Mouse (Mus musculus): Measurements from ENCODE around the gene Dnah8. TPM values are rescaled to one million over a fixed set of nuclear protein-coding genes. Genes with fewer than 3 reads are reported as not detected.
A peak's percentile ranks its signal among the peaks of the same experiment; 100 is the strongest.

Dnah8 gene
- polyA plus RNA-seq, 1 experiment from 2014 or later = 1.5 TPM

GRCm38 (mm10) chr17:30897075-30897474, 272.9 kb downstream of the Dnah8 start:
- Histone ChIP-seq H3K9ac (replicated peaks; ENCODE audit: low read length) (no peak overlapping the region), H3K4me3 (ENCODE audit: low read depth, low read length) (no peak overlapping the region), H3K36me3 (replicated peaks; ENCODE audit: control insufficient read depth, insufficient read depth, low read depth, low read length) (no peaks in the 10 kb centered on the region), H3K4me1 (ENCODE audit: control insufficient read depth, insufficient read depth, low read length) (no peaks in the 10 kb centered on the region), H3K9me3 (replicated peaks; ENCODE audit: control insufficient read depth, low read length) (no peaks in the 10 kb centered on the region), H3K4me2 (ENCODE audit: low read depth, low read length) (no peak overlapping the region), H3K27ac (replicated peaks; ENCODE audit: low read depth, low read length) (no peak overlapping the region), H3K27me3 (ENCODE audit: control insufficient read depth, insufficient read depth, low read length) (peaks cover 11% of the 10 kb centered on the region)
- ATAC-seq (replicated peaks; ENCODE audit: insufficient number of reproducible peaks, low FRiP score, low TSS enrichment, low read depth) (no peak), DNase-seq (ENCODE audit: low spot score) (no peak)
- WGBS = 26% methylated on average over 2 of the region's 2 CpGs

DNA sequence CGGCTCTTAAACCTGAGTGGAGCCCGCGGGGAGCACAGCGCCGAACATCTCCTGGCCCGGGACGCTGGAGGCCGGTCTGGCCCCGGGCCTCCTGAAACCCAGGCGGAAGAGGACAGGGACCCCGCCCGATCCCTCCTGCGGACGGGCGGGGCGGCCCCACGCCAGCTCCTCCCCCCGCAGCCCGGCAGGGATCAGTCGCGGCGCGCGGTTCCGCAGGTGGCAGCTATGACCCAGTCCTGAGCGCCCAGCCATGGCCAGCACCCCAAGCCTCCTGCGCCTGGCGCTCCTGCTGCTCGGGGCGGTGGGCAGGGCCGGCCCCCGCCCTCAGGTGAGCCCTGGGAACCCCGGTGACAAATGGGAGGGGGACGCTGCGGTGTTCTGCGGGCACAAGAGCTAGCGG, 277.5 kb downstream of the Dnah8 start, which contains the start of gene Glp1r:
TSS of gene Glp1r (plus strand) at position 191 of the 400 bp plus-strand sequence.
- DNase-seq (ENCODE audit: low spot score) = peak; percentile 7
- under 1% methylated on average over 34 of the region's 37 CpGs for WGBS
- H3K27ac ChIP-seq (replicated peaks; ENCODE audit: low read depth, low read length) = no peak within 1 kb of the TSS
- peak within 1 kb of the TSS; percentile 41 for H3K9ac ChIP-seq (replicated peaks; ENCODE audit: low read length)
- peak within 1 kb of the TSS; percentile 42 for H3K4me3 ChIP-seq (ENCODE audit: low read depth, low read length)
- H3K27me3 ChIP-seq (ENCODE audit: control insufficient read depth, insufficient read depth, low read length) = peaks cover 17% of the 10 kb centered on the region
- no peaks in the 10 kb centered on the region for H3K9me3 ChIP-seq (replicated peaks; ENCODE audit: control insufficient read depth, low read length)
- no peaks in the 10 kb centered on the region for H3K4me1 ChIP-seq (ENCODE audit: control insufficient read depth, insufficient read depth, low read length)
- H3K4me2 ChIP-seq (ENCODE audit: low read depth, low read length) = peak within 1 kb of the TSS; percentile 93
- no peak for ATAC-seq (replicated peaks; ENCODE audit: insufficient number of reproducible peaks, low FRiP score, low TSS enrichment, low read depth)
- no peaks in the 10 kb centered on the region for H3K36me3 ChIP-seq (replicated peaks; ENCODE audit: control insufficient read depth, insufficient read depth, low read depth, low read length)

GRCm38 (mm10) chr17:30904096-30904495, 279.9 kb downstream of the Dnah8 start:
- WGBS = 72% methylated on average over 2 of the region's 2 CpGs
- H3K27me3 ChIP-seq (ENCODE audit: control insufficient read depth, insufficient read depth, low read length) = peaks cover 17% of the 10 kb centered on the region
- ATAC-seq (replicated peaks; ENCODE audit: insufficient number of reproducible peaks, low FRiP score, low TSS enrichment, low read depth) = no peak

DNA sequence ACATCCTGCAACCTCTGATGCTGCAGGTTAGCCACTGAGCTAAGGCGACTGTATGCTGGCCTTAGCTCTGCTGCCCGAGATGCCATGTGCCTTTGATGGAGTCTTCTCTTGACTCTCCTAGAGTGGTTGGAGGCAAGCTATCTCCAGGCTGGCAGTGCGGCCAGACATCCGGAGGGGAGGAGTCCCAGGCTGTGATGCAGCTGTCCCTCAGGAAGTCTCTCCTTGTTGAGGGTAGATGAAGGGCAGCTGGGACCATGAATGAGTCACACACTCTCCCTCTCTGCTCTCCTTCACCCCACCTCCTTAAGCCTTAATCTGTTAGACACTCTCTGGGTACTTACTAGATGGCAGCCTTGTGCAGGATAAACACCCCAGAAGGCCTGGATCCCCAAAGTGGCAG, 283.4 kb downstream of the Dnah8 start:
- H3K9me3 ChIP-seq (replicated peaks; ENCODE audit: control insufficient read depth, low read length) = no peaks in the 10 kb centered on the region
- no peaks in the 10 kb centered on the region for H3K36me3 ChIP-seq (replicated peaks; ENCODE audit: control insufficient read depth, insufficient read depth, low read depth, low read length)
- no peaks in the 10 kb centered on the region for H3K4me1 ChIP-seq (ENCODE audit: control insufficient read depth, insufficient read depth, low read length)
- DNase-seq (ENCODE audit: low spot score) = no peak
- 75% methylated on average over 4 of the region's 4 CpGs for WGBS
- peaks cover 2% of the 10 kb centered on the region; the same call in 1 of the 2 replicates for H3K27me3 ChIP-seq (ENCODE audit: control insufficient read depth, insufficient read depth, low read length)
- H3K9ac ChIP-seq (replicated peaks; ENCODE audit: low read length) = no peak overlapping the region
- H3K4me3 ChIP-seq (ENCODE audit: low read depth, low read length) = no peak overlapping the region
- no peak overlapping the region for H3K27ac ChIP-seq (replicated peaks; ENCODE audit: low read depth, low read length)
- no peak for ATAC-seq (replicated peaks; ENCODE audit: insufficient number of reproducible peaks, low FRiP score, low TSS enrichment, low read depth)
- H3K4me2 ChIP-seq (ENCODE audit: low read depth, low read length) = no peak overlapping the region

More at GRCm38 (mm10) chr17:30904096-30904495, 279.9 kb downstream of the Dnah8 start:
- Histone ChIP-seq H3K9ac (replicated peaks; ENCODE audit: low read length) (no peak overlapping the region), H3K9me3 (replicated peaks; ENCODE audit: control insufficient read depth, low read length) (no peaks in the 10 kb centered on the region), H3K27ac (replicated peaks; ENCODE audit: low read depth, low read length) (no peak overlapping the region), H3K36me3 (replicated peaks; ENCODE audit: control insufficient read depth, insufficient read depth, low read depth, low read length) (no peaks in the 10 kb centered on the region), H3K4me3 (ENCODE audit: low read depth, low read length) (no peak overlapping the region), H3K4me1 (ENCODE audit: control insufficient read depth, insufficient read depth, low read length) (no peaks in the 10 kb centered on the region), H3K4me2 (ENCODE audit: low read depth, low read length) (no peak overlapping the region)
- no peak for DNase-seq (ENCODE audit: low spot score)

DNA sequence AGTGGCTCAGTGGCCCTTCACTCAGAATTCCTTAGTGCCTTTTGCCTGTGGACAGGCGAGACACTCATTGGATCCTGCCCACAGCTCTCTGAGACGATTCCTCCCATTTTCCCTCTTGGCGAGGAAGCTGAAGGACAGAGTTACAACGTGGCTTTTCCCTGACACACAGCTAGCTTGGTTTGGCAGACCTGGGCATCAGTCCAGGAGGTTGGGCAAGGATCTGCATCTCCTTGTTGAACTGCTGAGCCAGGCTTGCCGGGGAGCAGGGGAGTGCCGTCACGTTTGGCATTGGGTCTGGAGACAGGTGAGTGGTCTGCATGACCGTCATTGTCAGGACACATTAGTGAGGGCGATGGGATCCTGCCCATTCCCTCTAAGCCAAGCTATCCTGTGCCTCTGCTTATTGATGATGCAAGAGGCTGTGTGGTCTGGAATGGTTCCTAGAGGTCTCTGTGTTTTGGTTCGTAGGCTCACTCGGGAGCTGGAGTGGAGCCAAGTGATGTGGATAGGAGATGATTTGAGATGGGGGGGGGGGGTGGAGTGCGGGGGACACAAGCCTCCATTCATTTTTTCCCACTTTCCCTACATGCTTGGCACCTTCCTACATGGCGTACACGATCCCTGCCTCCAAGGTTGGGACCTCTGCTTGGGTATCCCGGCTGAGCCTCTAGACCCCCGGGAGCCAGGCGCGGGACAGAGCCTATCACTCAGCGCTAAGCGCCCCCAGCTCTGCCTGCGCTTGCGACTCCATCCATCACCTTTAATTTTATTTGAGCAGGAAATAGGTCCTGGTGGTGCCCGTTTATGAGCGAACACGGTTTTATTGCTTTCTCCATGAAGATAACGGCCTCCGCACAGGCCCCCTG, 286.9 kb downstream of the Dnah8 start:
- Histone ChIP-seq H3K4me1 (ENCODE audit: control insufficient read depth, insufficient read depth, low read length) (no peaks in the 10 kb centered on the region), H3K9ac (replicated peaks; ENCODE audit: low read length) (no peak overlapping the region), H3K27ac (replicated peaks; ENCODE audit: low read depth, low read length) (no peak overlapping the region), H3K9me3 (replicated peaks; ENCODE audit: control insufficient read depth, low read length) (no peaks in the 10 kb centered on the region), H3K36me3 (replicated peaks; ENCODE audit: control insufficient read depth, insufficient read depth, low read depth, low read length) (no peaks in the 10 kb centered on the region), H3K27me3 (ENCODE audit: control insufficient read depth, insufficient read depth, low read length) (no peaks in the 10 kb centered on the region), H3K4me2 (ENCODE audit: low read depth, low read length) (no peak overlapping the region), H3K4me3 (ENCODE audit: low read depth, low read length) (no peak overlapping the region)
- 81% methylated on average over 27 of the region's 27 CpGs for WGBS
- DNase-seq (ENCODE audit: low spot score) (no peak), ATAC-seq (replicated peaks; ENCODE audit: insufficient number of reproducible peaks, low FRiP score, low TSS enrichment, low read depth) (no peak)

DNA sequence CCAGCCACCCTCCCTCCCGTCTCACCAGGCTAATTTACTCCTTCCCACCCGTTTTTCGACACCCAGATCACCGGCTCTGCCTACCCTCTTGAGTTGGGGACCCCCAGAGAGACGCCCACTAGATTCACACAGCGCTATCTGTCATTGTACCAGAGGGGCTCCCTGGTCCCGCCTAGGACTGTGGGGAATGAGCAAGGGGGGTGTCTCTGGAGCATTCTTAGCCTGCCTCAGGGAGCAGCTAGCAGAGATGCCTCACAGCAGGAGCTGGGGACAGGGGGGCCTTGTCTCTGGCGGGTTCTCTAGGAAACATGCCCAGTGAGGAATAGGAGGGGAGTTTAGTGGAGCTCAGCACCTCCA, 287.6 kb downstream of the Dnah8 start:
- Histone ChIP-seq H3K4me2 (ENCODE audit: low read depth, low read length) (no peak overlapping the region), H3K36me3 (replicated peaks; ENCODE audit: control insufficient read depth, insufficient read depth, low read depth, low read length) (no peaks in the 10 kb centered on the region), H3K9me3 (replicated peaks; ENCODE audit: control insufficient read depth, low read length) (no peaks in the 10 kb centered on the region), H3K27me3 (ENCODE audit: control insufficient read depth, insufficient read depth, low read length) (no peaks in the 10 kb centered on the region), H3K27ac (replicated peaks; ENCODE audit: low read depth, low read length) (no peak overlapping the region), H3K4me3 (ENCODE audit: low read depth, low read length) (no peak overlapping the region), H3K4me1 (ENCODE audit: control insufficient read depth, insufficient read depth, low read length) (no peaks in the 10 kb centered on the region), H3K9ac (replicated peaks; ENCODE audit: low read length) (no peak overlapping the region)
- no peak for DNase-seq (ENCODE audit: low spot score)
- no peak for ATAC-seq (replicated peaks; ENCODE audit: insufficient number of reproducible peaks, low FRiP score, low TSS enrichment, low read depth)
- WGBS = 59% methylated on average over 8 of the region's 8 CpGs

DNA sequence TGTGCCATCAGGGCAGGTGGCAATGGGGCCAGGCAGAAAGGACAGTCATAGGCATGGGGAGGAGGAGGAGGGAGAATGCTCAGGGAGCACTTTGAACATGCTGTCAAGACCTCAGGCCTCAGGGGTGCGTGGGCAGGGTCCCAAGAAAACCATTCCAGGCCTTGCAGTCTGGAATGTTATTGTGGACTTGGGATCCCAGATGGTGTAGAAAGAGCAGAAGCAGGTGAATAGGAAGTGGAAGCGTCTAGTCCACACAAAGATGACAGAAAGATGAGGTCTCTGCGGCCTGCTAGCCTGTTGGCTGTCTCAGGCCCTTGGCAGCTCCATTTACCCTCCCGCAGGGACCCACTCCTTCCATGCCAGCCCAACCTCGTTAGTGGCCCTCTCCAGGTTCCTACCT, 288.4 kb downstream of the Dnah8 start:
- Histone ChIP-seq H3K4me1 (ENCODE audit: control insufficient read depth, insufficient read depth, low read length) (no peaks in the 10 kb centered on the region), H3K4me2 (ENCODE audit: low read depth, low read length) (no peak overlapping the region), H3K27me3 (ENCODE audit: control insufficient read depth, insufficient read depth, low read length) (no peaks in the 10 kb centered on the region), H3K4me3 (ENCODE audit: low read depth, low read length) (no peak overlapping the region), H3K9ac (replicated peaks; ENCODE audit: low read length) (no peak overlapping the region), H3K36me3 (replicated peaks; ENCODE audit: control insufficient read depth, insufficient read depth, low read depth, low read length) (no peaks in the 10 kb centered on the region), H3K9me3 (replicated peaks; ENCODE audit: control insufficient read depth, low read length) (no peaks in the 10 kb centered on the region), H3K27ac (replicated peaks; ENCODE audit: low read depth, low read length) (no peak overlapping the region)
- ATAC-seq (replicated peaks; ENCODE audit: insufficient number of reproducible peaks, low FRiP score, low TSS enrichment, low read depth) = no peak
- WGBS = 78% methylated on average over 5 of the region's 5 CpGs
- no peak for DNase-seq (ENCODE audit: low spot score)

GRCm38 (mm10) chr17:30914264-30914663, 290.1 kb downstream of the Dnah8 start:
- no peaks in the 10 kb centered on the region for H3K9me3 ChIP-seq (replicated peaks; ENCODE audit: control insufficient read depth, low read length)
- ATAC-seq (replicated peaks; ENCODE audit: insufficient number of reproducible peaks, low FRiP score, low TSS enrichment, low read depth) = no peak

More at GRCm38 (mm10) chr17:30914264-30914663, 290.1 kb downstream of the Dnah8 start:
- H3K4me3 ChIP-seq (ENCODE audit: low read depth, low read length) = no peak overlapping the region
- H3K36me3 ChIP-seq (replicated peaks; ENCODE audit: control insufficient read depth, insufficient read depth, low read depth, low read length) = no peaks in the 10 kb centered on the region
- H3K4me1 ChIP-seq (ENCODE audit: control insufficient read depth, insufficient read depth, low read length) = no peaks in the 10 kb centered on the region
- no peaks in the 10 kb centered on the region for H3K27me3 ChIP-seq (ENCODE audit: control insufficient read depth, insufficient read depth, low read length)
- H3K9ac ChIP-seq (replicated peaks; ENCODE audit: low read length) = no peak overlapping the region
- no peak overlapping the region for H3K4me2 ChIP-seq (ENCODE audit: low read depth, low read length)
- DNase-seq (ENCODE audit: low spot score) = no peak
- no peak overlapping the region for H3K27ac ChIP-seq (replicated peaks; ENCODE audit: low read depth, low read length)
